Mouse (Mus musculus) central nervous system, embryonic 18 days (tissue): ENCODE data around the gene Cct2. TPM values are rescaled to one million over a fixed set of nuclear protein-coding genes. Genes with fewer than 3 reads are reported as not detected.

ENCODE experiments used
- polyA plus RNA-seq: library from polyadenylated mRNA; depleted of rRNA; stranded (reverse); fragments of >200 nt; gene quantifications from 2 replicates; pipeline ENCODE4 v1.2.3, GENCODE M21; 2012; rRNA removed

Cct2 gene
- 260 and 261 TPM in 2 replicates for polyA plus RNA-seq

DNA sequence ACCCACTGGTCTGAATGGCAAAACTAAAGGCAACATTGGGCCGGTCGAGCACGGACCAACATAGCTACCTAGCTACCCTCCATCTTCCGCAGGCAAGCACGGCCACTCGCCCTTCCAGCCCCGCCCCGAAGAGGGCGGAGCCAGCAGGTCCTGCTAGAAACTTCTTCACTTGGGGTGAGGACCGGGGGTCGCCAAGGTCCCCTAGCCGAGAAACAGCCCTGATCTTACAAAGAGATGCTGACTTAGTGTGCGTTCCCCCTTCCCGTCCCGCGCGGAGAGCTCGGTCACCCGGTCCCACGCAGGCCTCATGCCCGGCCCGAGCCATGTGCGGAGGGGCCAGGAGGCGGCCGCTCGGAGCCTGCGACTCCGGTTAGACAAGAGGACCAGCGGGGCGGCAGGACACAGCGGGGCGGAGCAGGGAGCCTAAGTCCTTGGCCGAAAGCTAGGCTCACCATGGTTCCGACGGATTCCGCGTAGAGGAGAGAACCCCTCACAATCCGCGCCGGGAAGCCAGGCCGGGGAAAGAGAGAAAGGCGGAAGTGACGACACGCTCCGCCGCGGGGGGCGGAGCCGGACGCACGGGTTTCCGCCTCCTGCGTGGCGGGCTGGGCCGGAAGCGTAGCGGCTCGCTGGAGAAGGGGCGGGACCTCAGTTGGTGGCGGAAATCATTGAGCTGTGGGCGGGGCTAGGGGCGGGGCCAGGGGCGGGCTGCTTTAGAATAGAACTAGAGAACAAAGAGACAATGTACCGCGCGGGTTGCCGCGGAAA is at the start of gene Cct2:
Cct2 (minus strand) TSS at position 561 of the 768 bp plus-strand sequence.

GRCm38 (mm10) chr10:117045175-117046056 is 18.2 kb downstream of the Cct2 start, which contains the start of gene Lrrc10:
Lrrc10 (plus strand) TSS chr10:117045341.

Other genes with a start within 250 kb of the Cct2 start
- gene Myrfl, start 166.9 kb downstream of the Cct2 start, polyA plus RNA-seq: 0.08 TPM in 2 replicates
- gene Rab3ip, start 113.0 kb downstream of the Cct2 start, polyA plus RNA-seq: 35.7 and 39.8 TPM in 2 replicates
- not detected in 2 replicates for gene Gm10271, start 91.2 kb downstream of the Cct2 start, polyA plus RNA-seq
- gene Best3, start 77.5 kb downstream of the Cct2 start, polyA plus RNA-seq: 0.05 and 0.24 TPM in 2 replicates
- gene Lrrc10, start 18.5 kb downstream of the Cct2 start, polyA plus RNA-seq: 0.06 TPM in 1 of 2 replicates, not detected in the other
- 31.0 and 31.2 TPM in 2 replicates for gene Frs2, start 84.7 kb upstream of the Cct2 start, polyA plus RNA-seq
- gene Yeats4, start 160.7 kb upstream of the Cct2 start, polyA plus RNA-seq: 108 and 114 TPM in 2 replicates
- gene 9530003J23Rik, start 174.9 kb upstream of the Cct2 start, polyA plus RNA-seq: not detected in 2 replicates
- gene Lyz2, start 218.5 kb upstream of the Cct2 start, polyA plus RNA-seq: 9.0 and 9.8 TPM in 2 replicates
- 0.10 and 0.13 TPM in 2 replicates for gene Lyz1, start 229.1 kb upstream of the Cct2 start, polyA plus RNA-seq